Mouse (Mus musculus) hindbrain, embryonic 11.5 days (tissue): ENCODE results near the gene Dcst2. TPM values are rescaled to one million over a fixed set of nuclear protein-coding genes. Genes with fewer than 3 reads are reported as not detected.

Experiments
- ATAC-seq: fragments of 200-750 bp; cut with Nextera tagmentation; 2 replicates; pipeline ENCODE4 v1.8.0; 2017; ENCODE audit warnings: mild to moderate bottlenecking, moderate TSS enrichment, moderate library complexity; ENCODE audit not compliant: low FRiP score
- DNase-seq: peaks from one replicate; pipeline ENCODE4 v3.0.0-alpha.2; 2015; ENCODE audit warnings: low spot score
- H3K27ac ChIP-seq: fragments of 300-500 bp; sonication (generic); 2 replicates; pipeline ENCODE4 v1.5.1; 2014; ENCODE audit warnings: mild to moderate bottlenecking, low read depth, low read length
- H3K27me3 ChIP-seq: fragments of 300-500 bp; sonication (generic); 2 replicates; pipeline ENCODE4 v1.6.1; 2014; ENCODE audit warnings: mild to moderate bottlenecking, low read length, moderate library complexity, mixed read lengths; ENCODE audit not compliant: control insufficient read depth, insufficient read depth
- H3K36me3 ChIP-seq: fragments of 300-500 bp; sonication (generic); 2 replicates; pipeline ENCODE4 v1.6.1; 2014; ENCODE audit warnings: mild to moderate bottlenecking, low read length, moderate library complexity, mixed read lengths; ENCODE audit not compliant: control insufficient read depth, insufficient read depth
- H3K4me1 ChIP-seq: fragments of 300-500 bp; sonication (generic); replicated peaks from 2 replicates; pipeline ENCODE4 v1.6.1; 2014; ENCODE audit warnings: low read length, mixed read lengths; ENCODE audit not compliant: control insufficient read depth, insufficient read depth
- H3K4me2 ChIP-seq: fragments of 300-500 bp; sonication (generic); replicated peaks from 2 replicates; pipeline ENCODE4 v1.6.1; 2014; ENCODE audit warnings: mild to moderate bottlenecking, low read depth, low read length
- H3K4me3 ChIP-seq: fragments of 300-500 bp; sonication (generic); 2 replicates; pipeline ENCODE4 v1.5.1; 2014; ENCODE audit warnings: low read depth, low read length
- H3K9ac ChIP-seq: fragments of 300-500 bp; sonication (generic); 2 replicates; pipeline ENCODE4 v1.6.1; 2014; ENCODE audit warnings: low read depth, low read length
- H3K9me3 ChIP-seq: fragments of 300-500 bp; sonication (generic); 2 replicates; pipeline ENCODE4 v1.6.1; 2016; ENCODE audit warnings: low read length; ENCODE audit not compliant: control insufficient read depth
- WGBS: fragments of 180-500 bp; shearing (Covaris S2); extraction: QIAGEN DNeasy Blood & Tissue Kit; methylation state at CpG from one replicate; pipeline ENCODE4 v1.1.7; 2014; 5-methylcytosine and 5-hydroxymethylcytosine counted together
- polyA plus RNA-seq: library from polyadenylated mRNA; unstranded; fragments of >200 nt; fragmentation: Nextera tagmentation; extraction: Ambion mirVana; gene quantifications from 2 replicates; pipeline ENCODE4 v1.2.1, GENCODE M21; 2014

Dcst2 gene
- polyA plus RNA-seq, 1 experiment from 2014 or later, result 0.14 TPM

GRCm38 (mm10) chr3:89422556-89423205 is 60.9 kb downstream of the Dcst2 start:
- H3K4me3 ChIP-seq, result peak overlapping the region; percentile 41
- 67% methylated on average over 6 of the region's 6 CpGs for WGBS
- no peak overlapping the region for H3K9ac ChIP-seq
- DNase-seq (no peak), ATAC-seq (no peak)
- no peak overlapping the region for H3K27ac ChIP-seq
- H3K4me2 ChIP-seq, result peak overlapping the region; percentile 56
- peaks cover 9% of the 10 kb centered on the region; the same call in 1 of the 2 replicates for H3K4me1 ChIP-seq
- no peaks in the 10 kb centered on the region for H3K9me3 ChIP-seq
- no peaks in the 10 kb centered on the region for H3K27me3 ChIP-seq
- no peaks in the 10 kb centered on the region for H3K36me3 ChIP-seq

GRCm38 (mm10) chr3:89424416-89425140 is 62.8 kb downstream of the Dcst2 start:
- WGBS, result 90% methylated on average over 5 of the region's 5 CpGs
- peaks cover 2% of the 10 kb centered on the region; the same call in 1 of the 2 replicates for H3K36me3 ChIP-seq
- ATAC-seq, result no peak

GRCm38 (mm10) chr3:89425141-89425525 is 63.4 kb downstream of the Dcst2 start:
- Histone ChIP-seq H3K36me3 (peaks cover 2% of the 10 kb centered on the region; the same call in 1 of the 2 replicates), H3K27me3 (no peaks in the 10 kb centered on the region), H3K9me3 (no peaks in the 10 kb centered on the region), H3K4me3 (no peak overlapping the region), H3K4me1 (peaks cover 4% of the 10 kb centered on the region; the same call in 1 of the 2 replicates), H3K27ac (no peak overlapping the region), H3K4me2 (no peak overlapping the region), H3K9ac (no peak overlapping the region)
- 86% methylated on average over 5 of the region's 5 CpGs for WGBS
- no peak for ATAC-seq
- no peak for DNase-seq

More at GRCm38 (mm10) chr3:89424416-89425140, 62.8 kb downstream of the Dcst2 start:
- no peak overlapping the region for H3K9ac ChIP-seq
- H3K27ac ChIP-seq, result no peak overlapping the region
- H3K9me3 ChIP-seq, result no peaks in the 10 kb centered on the region
- H3K4me2 ChIP-seq, result no peak overlapping the region
- no peak overlapping the region for H3K4me3 ChIP-seq
- no peak for DNase-seq
- no peaks in the 10 kb centered on the region for H3K27me3 ChIP-seq
- peaks cover 7% of the 10 kb centered on the region; the same call in 1 of the 2 replicates for H3K4me1 ChIP-seq

GRCm38 (mm10) chr3:89425876-89426275 is 64.1 kb downstream of the Dcst2 start:
- H3K27ac ChIP-seq, result no peak overlapping the region
- no peak for ATAC-seq
- no peak for DNase-seq
- H3K9ac ChIP-seq, result no peak overlapping the region
- peaks cover 4% of the 10 kb centered on the region; the same call in 1 of the 2 replicates for H3K4me1 ChIP-seq
- H3K27me3 ChIP-seq, result no peaks in the 10 kb centered on the region
- H3K9me3 ChIP-seq, result no peaks in the 10 kb centered on the region
- peaks cover 2% of the 10 kb centered on the region; the same call in 1 of the 2 replicates for H3K36me3 ChIP-seq
- H3K4me2 ChIP-seq, result no peak overlapping the region
- H3K4me3 ChIP-seq, result no peak overlapping the region
- 83% methylated on average over 4 of the region's 4 CpGs for WGBS

Other genes with a start within 250 kb of the Dcst2 start
- gene Pklr, start 225.8 kb upstream of the Dcst2 start, polyA plus RNA-seq, result 1.6 and 2.0 TPM in 2 replicates
- gene Hcn3, start 201.8 kb upstream of the Dcst2 start, polyA plus RNA-seq, result 3.6 and 4.5 TPM in 2 replicates
- 27.6 and 30.6 TPM in 2 replicates for gene Clk2, start 197.2 kb upstream of the Dcst2 start, polyA plus RNA-seq
- gene Scamp3, start 184.5 kb upstream of the Dcst2 start, polyA plus RNA-seq, result 85.9 and 90.4 TPM in 2 replicates
- 18.5 and 19.8 TPM in 2 replicates for gene Fam189b, start 178.8 kb upstream of the Dcst2 start, polyA plus RNA-seq
- 43.7 and 47.3 TPM in 2 replicates for gene Gba, start 159.0 kb upstream of the Dcst2 start, polyA plus RNA-seq
- gene Thbs3, start 146.8 kb upstream of the Dcst2 start, polyA plus RNA-seq, result 40.9 and 44.5 TPM in 2 replicates
- 180 and 181 TPM in 2 replicates for gene Mtx1, start 134.9 kb upstream of the Dcst2 start, polyA plus RNA-seq
- gene Muc1, start 132.9 kb upstream of the Dcst2 start, polyA plus RNA-seq, result 1.4 and 2.1 TPM in 2 replicates
- gene Krtcap2, start 116.0 kb upstream of the Dcst2 start, polyA plus RNA-seq, result 276 and 289 TPM in 2 replicates
- 9.5 and 9.7 TPM in 2 replicates for gene Trim46, start 115.7 kb upstream of the Dcst2 start, polyA plus RNA-seq
- 75.7 and 82.9 TPM in 2 replicates for gene Dpm3, start 102.6 kb upstream of the Dcst2 start, polyA plus RNA-seq
- gene Slc50a1, start 91.4 kb upstream of the Dcst2 start, polyA plus RNA-seq, result 35.9 and 37.5 TPM in 2 replicates
- gene Efna1, start 80.8 kb upstream of the Dcst2 start, polyA plus RNA-seq, result 14.0 and 16.4 TPM in 2 replicates
- 13.8 TPM in 2 replicates for gene Efna3, start 39.0 kb upstream of the Dcst2 start, polyA plus RNA-seq
- 18.9 and 20.6 TPM in 2 replicates for gene Efna4, start 23.9 kb upstream of the Dcst2 start, polyA plus RNA-seq
- gene Adam15, start 12.0 kb upstream of the Dcst2 start, polyA plus RNA-seq, result 17.8 TPM in 2 replicates
- gene Dcst1, start 3.3 kb downstream of the Dcst2 start, polyA plus RNA-seq, result 0.28 and 0.63 TPM in 2 replicates
- gene Zbtb7b, start 32.8 kb downstream of the Dcst2 start, polyA plus RNA-seq, result 0.47 and 1.2 TPM in 2 replicates
- gene Lenep, start 40.8 kb downstream of the Dcst2 start, polyA plus RNA-seq, result 0.22 and 0.95 TPM in 2 replicates
- gene Flad1, start 49.9 kb downstream of the Dcst2 start, polyA plus RNA-seq, result 26.2 and 26.5 TPM in 2 replicates
- gene Cks1b, start 56.4 kb downstream of the Dcst2 start, polyA plus RNA-seq, result 411 and 414 TPM in 2 replicates
- 32.2 and 37.0 TPM in 2 replicates for gene Shc1, start 56.5 kb downstream of the Dcst2 start, polyA plus RNA-seq
- gene Pygo2, start 68.2 kb downstream of the Dcst2 start, polyA plus RNA-seq, result 45.0 and 54.5 TPM in 2 replicates
- gene Pbxip1, start 74.7 kb downstream of the Dcst2 start, polyA plus RNA-seq, result 8.6 and 10.7 TPM in 2 replicates
- gene Pmvk, start 92.6 kb downstream of the Dcst2 start, polyA plus RNA-seq, result 72.2 and 79.6 TPM in 2 replicates
- gene Kcnn3, start 158.2 kb downstream of the Dcst2 start, polyA plus RNA-seq, result 1.5 and 2.9 TPM in 2 replicates